Mouse (Mus musculus): ENCODE results near the gene Arhgdia. TPM values are rescaled to one million over a fixed set of nuclear protein-coding genes. Genes with fewer than 3 reads are reported as not detected.
"Not testable (repeated sequence)": the region's sequence is repeated elsewhere in the genome, so short reads cannot be mapped to it uniquely, and the experiment has no call there.

The Arhgdia gene
- total RNA-seq, 2 experiments from 2014 or later, result 351 to 368 TPM

- intact Hi-C loops (cut with DNase I), result loop anchor here (10.0 kb wide), 1 partner anchor 169 kb away; the partner anchor contains the start of genes Gps1 and Rfng
- DNase-seq, result no peak
Observed at GRCm38 (mm10) chr11:120615606-120616203, 34.3 kb upstream of the Arhgdia start.

- no peak for DNase-seq
- intact Hi-C loops (cut with DNase I), result loop anchor here (10.0 kb wide), 1 partner anchor 170 kb away; the partner anchor contains the start of genes Gps1 and Rfng
Observed at GRCm38 (mm10) chr11:120615167-120615566, 33.7 kb upstream of the Arhgdia start.

- no peak for DNase-seq
- intact Hi-C loops (cut with DNase I), result loop anchor here (10.0 kb wide), 1 partner anchor 171 kb away; the partner anchor contains the start of genes Gps1 and Rfng
Observed at GRCm38 (mm10) chr11:120613976-120614375, 32.6 kb upstream of the Arhgdia start.

GRCm38 (mm10) chr11:120613481-120613972, 32.1 kb upstream of the Arhgdia start:
- intact Hi-C loops (cut with DNase I), result loop anchor here (10.0 kb wide), 1 partner anchor 171 kb away; the partner anchor contains the start of genes Gps1 and Rfng
- DNase-seq, result no peak

- peak; percentile 88 for DNase-seq
- intact Hi-C loops (cut with DNase I), result loop anchor here (10.0 kb wide), 1 partner anchor 172 kb away; the partner anchor contains the start of genes Gps1 and Rfng
Observed at GRCm38 (mm10) chr11:120612763-120613162, 31.3 kb upstream of the Arhgdia start.

- intact Hi-C loops (cut with DNase I), result loop anchor here (10.0 kb wide), 1 partner anchor 174 kb away; the partner anchor contains the start of genes Gps1 and Rfng
- no peak for DNase-seq
Observed at GRCm38 (mm10) chr11:120610477-120611046, 29.1 kb upstream of the Arhgdia start.

- intact Hi-C loops (cut with DNase I), result no loop called here
Observed at GRCm38 (mm10) chr11:120609250-120609649, 27.8 kb upstream of the Arhgdia start.

GRCm38 (mm10) chr11:120608241-120609034, 27.0 kb upstream of the Arhgdia start, which contains the start of gene Npb:
Gene Npb (plus strand): TSS chr11:120608477.
- DNase-seq, result no peak
- intact Hi-C loops (cut with DNase I), result no loop called here

More at GRCm38 (mm10) chr11:120609250-120609649, 27.8 kb upstream of the Arhgdia start:
- DNase-seq, result no peak

- intact Hi-C loops (cut with DNase I), result no loop called here
- no peak for DNase-seq
Observed at GRCm38 (mm10) chr11:120606764-120607163, 25.3 kb upstream of the Arhgdia start.

GRCm38 (mm10) chr11:120605667-120606066, 24.2 kb upstream of the Arhgdia start:
- no peak for DNase-seq
- intact Hi-C loops (cut with DNase I), result no loop called here

GRCm38 (mm10) chr11:120603545-120603944, 22.1 kb upstream of the Arhgdia start:
- intact Hi-C loops (cut with DNase I), result no loop called here
- no peak for DNase-seq

- DNase-seq, result no peak
- intact Hi-C loops (cut with DNase I), result no loop called here
Observed at GRCm38 (mm10) chr11:120600716-120601115, 19.3 kb upstream of the Arhgdia start.

- no peak for DNase-seq
- intact Hi-C loops (cut with DNase I), result no loop called here
Observed at GRCm38 (mm10) chr11:120598990-120599549, 17.6 kb upstream of the Arhgdia start.

GRCm38 (mm10) chr11:120598283-120598989, 17.0 kb upstream of the Arhgdia start, which contains the start of the genes Alyref and Anapc11:
Gene Alyref (minus strand): TSS chr11:120598365.
Gene Anapc11 (plus strand): TSS chr11:120598421.
- intact Hi-C loops (cut with DNase I), result no loop called here
- peak; percentile 94 for DNase-seq

GRCm38 (mm10) chr11:120597240-120598235, 16.1 kb upstream of the Arhgdia start:
- intact Hi-C loops (cut with DNase I), result no loop called here
- DNase-seq, result no peak

- intact Hi-C loops (cut with DNase I), result no loop called here
- DNase-seq, result no peak
Observed at GRCm38 (mm10) chr11:120588531-120588930, 7.1 kb upstream of the Arhgdia start.

GRCm38 (mm10) chr11:120583937-120584336, 2.5 kb upstream of the Arhgdia start:
- DNase-seq, result no peak
- intact Hi-C loops (cut with DNase I), result no loop called here

- intact Hi-C loops (cut with DNase I), result not testable (repeated sequence)
Observed at GRCm38 (mm10) chr11:120582982-120583293, 1.5 kb upstream of the Arhgdia start.

More at GRCm38 (mm10) chr11:120582982-120583293, 1.5 kb upstream of the Arhgdia start:
- not testable (repeated sequence) for DNase-seq

Measured in left cerebral cortex, postnatal 4 days (tissue).